Mouse (Mus musculus) mature B cell (primary cell): ENCODE data around the gene Nudc.
"Not testable (repeated sequence)": the region's sequence is repeated elsewhere in the genome, so short reads cannot be mapped to it uniquely, and the experiment has no call there.

ENCODE experiments used
- in situ Hi-C: fragments of 300-500 bp; cut with MboI; formaldehyde crosslinking; loops from 2 replicates; pipeline ENCODE4 v1.14.3; 2019

The Nudc gene

DNA sequence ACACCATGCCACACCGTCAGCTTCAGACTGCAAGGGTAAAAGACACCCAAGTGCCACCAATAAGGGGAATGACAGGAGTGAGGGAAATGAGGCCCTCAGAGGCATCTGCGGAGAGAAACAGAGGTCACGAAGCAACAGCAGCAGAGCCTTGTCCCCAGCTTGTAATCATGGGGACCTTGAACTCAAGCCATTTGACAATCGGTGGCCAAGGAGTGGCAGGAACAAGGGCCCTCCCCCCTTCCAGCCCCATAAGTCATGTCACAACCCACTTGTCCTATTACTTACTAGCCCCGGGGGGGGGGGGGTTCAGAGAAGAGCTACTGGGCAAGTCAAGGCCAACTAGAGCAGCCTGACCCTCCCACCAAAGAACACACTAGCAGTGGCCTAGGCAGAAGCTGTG lies 9.1 kb downstream of the Nudc start:
- in situ Hi-C loops: no loop called here

DNA sequence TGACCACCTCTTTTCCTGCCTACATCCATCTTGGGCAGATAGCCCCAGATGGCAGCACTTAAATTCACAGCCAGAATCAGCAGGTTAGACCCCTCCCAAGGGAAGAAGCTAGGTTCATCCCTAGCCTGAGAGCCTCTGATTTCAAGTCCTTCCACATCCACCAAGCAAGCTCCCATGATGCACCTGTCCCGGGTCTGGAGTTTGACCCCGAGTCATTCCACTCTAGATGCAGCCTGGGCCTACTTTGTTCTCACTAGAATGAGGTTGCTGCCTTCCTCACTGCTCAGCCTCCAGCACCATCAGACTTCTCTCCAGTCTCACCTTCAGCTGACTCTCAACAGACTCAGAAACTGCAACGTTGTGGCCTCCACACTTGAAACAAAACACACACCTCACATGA lies 9.7 kb downstream of the Nudc start:
- in situ Hi-C loops: no loop called here

DNA sequence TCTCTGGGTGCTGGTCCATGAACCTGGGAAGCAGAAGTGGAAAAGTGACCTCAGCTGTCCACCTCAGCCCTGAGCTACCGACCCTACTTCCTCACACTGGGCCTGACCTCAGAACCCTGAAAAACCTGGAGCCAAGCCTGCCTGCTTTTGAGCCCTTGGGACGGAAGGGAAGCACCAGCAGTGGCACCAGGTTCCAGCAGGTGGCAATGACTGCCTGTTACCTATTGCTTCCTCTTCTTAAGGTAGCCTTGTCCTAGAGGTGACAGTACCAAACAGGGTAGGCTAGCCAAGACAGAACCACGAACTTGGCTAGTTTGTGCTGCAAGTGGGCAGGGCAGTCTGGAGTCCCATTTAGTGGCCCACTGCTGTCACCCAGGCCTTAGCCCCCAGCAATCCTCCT lies 13.0 kb downstream of the Nudc start:
- in situ Hi-C loops: no loop called here

DNA sequence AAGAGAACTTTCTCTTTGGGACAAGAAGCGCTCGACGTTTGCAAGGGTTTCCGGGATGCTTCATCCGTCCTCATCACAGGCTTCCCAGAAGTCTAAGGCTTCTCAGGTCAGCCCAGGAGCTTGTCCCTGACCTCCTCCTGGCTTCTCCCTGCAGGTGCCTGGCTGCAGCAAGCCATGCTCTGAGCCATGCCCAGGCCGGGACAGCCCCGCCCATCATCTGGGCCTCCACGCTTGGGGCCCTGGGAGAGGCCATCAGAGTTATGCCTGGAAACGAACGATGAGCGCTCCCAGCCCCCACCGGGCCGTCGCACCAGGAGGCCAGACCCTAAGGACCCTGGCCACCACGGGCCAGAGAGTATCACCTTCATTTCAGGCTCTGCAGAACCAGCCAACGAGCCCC lies 18.0 kb downstream of the Nudc start:
- in situ Hi-C loops: no loop called here

DNA sequence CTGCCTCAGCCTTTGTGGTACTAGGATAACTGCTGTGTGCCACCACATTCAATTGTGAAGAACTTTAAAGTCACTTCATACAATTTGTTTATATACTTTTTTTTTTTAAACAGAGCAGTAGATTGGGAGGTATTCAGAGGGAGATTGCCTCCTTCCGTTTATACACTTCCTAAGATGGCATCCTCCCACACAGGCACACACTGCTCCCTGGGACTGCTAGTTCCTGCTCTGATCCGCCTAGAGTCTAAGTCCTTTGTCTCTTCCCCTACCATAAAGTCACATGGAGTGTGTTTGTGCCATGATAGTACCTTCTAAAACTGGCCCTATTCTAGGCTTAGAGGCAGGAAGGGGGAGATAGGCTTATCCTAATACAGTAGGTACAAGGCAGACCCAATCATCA lies 24.3 kb downstream of the Nudc start:
- in situ Hi-C loops: no loop called here

DNA sequence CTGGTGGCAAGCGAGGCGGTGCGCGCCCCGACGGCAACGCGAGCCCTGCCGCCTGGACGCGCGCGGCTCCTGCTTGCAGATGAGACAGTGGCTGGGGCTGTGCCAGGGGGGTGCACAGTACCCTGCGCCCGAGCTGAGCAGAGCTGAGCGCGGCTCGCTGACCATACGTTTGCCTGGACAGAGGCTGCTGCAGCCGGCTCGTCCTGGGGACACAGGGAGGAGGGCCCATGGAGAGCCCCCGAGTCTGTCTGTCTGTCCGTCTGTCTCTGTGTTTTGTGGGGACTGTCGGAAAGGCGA lies 26.5 kb downstream of the Nudc start:
- in situ Hi-C loops: no loop called here

DNA sequence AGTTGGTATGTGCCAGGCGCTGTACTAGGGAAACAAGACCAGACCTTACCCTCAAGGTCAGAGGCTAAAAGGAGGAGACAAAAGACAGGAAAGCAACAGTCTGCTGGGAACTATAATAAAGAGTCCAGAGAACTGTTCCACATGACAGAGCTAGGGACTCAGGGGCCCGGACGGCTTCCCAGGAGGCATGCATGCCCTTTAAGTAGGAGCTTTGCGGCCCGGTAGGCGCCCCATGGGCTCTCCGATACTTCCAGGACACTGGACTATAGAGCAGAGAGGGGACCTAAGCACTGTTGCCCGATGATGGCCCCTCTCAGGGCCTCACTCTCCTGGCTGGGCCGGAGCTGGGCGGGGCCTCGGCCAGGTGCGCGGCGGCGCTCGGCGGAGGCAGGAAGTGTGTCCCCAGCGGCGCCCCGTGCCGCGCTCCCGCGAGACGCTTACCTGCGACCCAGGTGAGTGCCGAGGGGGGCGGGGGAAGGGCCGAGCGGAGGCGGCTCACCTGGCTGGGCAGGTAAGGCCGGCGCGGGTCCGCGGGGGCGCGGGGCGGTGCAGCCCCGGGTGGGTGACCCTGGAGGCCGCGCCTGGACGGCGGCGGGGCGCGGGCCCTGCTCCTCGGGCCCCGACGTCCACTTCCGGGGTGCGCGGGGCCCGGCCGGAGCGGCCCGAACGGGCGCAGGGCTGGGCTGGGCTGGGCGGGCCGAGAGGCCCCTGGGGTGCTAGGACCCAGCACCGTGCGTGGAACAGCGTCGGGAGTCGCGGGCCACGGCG lies 27.0 kb downstream of the Nudc start, which contains the start of gene Kdf1:
Gene Kdf1 (plus strand): TSS at position 363 of the 768 bp plus-strand sequence.
- in situ Hi-C loops: no loop called here

DNA sequence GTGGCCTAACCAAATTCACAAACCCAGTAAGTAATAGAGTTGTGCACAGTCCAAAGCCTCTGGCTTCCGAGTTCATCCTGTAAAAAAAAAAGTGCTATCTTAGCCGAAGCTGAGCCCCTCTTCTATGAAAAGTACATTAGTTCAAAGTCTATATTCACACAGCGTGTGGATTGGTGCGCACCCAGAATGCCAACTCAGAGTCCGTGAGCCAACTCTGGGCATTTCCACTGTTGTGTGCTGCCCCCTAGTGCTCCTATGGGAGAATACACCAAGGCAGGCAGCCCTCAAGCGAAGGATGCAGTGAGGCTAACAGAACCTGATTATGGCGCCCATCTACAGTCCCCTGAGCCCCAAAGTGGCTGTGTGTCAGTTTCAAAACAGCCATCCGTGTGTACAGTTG lies 32.8 kb downstream of the Nudc start:
- in situ Hi-C loops: no loop called here

DNA sequence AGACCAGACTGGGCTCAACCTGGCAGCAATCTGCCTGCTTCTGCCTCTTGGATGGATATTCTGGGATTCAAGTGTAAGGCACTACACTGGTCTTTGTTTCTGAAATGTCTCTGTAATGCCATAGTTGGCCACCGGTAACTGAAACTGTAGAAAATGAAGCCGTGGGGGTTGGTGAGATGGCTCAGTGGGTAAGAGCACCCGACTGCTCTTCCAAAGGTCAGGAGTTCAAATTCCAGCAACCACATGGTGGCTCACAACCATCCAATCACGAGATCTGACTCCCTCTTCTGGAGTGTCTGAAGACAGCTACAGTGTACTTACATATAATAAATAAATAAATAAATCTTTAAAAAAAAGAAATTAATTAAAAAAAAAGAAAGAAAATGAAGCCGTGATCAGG lies 33.3 kb downstream of the Nudc start:
- in situ Hi-C loops: not testable (repeated sequence)

DNA sequence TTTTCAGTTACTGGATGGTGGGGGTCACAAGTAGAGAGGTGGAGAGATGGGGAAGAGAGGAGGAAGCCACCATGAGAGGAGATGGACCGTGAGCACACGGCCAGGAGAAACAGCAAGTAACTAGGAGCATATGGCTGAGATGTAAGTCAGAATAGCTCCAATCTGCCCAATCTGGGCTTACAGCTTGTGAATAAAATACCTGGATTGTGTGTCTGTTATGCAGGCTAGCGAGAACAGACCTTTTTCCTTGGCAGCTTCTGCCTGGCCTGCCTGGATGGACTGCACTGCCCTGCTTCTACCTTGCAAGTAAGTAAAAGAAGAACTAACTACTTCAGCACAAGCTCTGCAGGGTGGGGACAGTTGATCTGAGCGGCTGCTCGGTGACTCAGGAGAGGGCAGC lies 34.7 kb downstream of the Nudc start:
- in situ Hi-C loops: no loop called here

DNA sequence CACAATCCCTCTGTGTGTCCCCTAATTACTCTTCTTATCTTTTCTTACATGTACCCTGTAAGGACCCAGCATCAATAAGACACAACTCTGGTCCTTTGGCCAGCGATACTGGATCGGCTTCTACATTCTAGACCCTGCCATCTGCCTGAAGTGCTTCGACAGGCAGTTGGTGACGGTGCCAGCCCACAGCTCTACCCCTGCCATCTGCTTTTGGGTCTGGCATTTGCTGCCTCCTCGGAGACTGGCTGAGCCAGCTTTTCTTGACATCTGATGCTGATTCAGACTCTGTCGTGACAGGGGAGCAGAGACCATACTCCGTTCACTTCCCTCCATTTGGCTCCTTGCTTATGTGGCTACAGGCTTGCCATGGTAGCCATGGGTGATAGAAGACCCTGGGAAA lies 36.8 kb downstream of the Nudc start:
- in situ Hi-C loops: no loop called here

DNA sequence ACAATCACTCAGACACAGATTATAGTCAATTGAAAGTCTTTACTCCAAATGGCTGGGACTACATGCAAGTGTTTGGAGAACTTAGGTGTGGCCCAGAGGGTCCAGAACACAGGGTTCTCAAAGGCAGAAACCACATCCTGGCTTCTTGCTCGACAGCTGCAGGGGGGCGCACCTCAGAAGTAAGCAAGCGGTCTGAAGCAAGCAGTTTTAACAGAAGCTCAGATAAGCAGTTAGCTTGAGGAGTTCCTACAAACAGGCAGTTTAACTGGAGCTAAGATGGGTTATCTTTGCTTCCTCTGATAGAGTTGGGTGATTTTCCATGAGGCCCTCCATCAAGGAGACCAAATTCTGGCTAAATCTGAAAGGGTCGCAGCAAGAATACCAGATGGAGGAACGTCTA lies 39.2 kb downstream of the Nudc start:
- in situ Hi-C loops: no loop called here

DNA sequence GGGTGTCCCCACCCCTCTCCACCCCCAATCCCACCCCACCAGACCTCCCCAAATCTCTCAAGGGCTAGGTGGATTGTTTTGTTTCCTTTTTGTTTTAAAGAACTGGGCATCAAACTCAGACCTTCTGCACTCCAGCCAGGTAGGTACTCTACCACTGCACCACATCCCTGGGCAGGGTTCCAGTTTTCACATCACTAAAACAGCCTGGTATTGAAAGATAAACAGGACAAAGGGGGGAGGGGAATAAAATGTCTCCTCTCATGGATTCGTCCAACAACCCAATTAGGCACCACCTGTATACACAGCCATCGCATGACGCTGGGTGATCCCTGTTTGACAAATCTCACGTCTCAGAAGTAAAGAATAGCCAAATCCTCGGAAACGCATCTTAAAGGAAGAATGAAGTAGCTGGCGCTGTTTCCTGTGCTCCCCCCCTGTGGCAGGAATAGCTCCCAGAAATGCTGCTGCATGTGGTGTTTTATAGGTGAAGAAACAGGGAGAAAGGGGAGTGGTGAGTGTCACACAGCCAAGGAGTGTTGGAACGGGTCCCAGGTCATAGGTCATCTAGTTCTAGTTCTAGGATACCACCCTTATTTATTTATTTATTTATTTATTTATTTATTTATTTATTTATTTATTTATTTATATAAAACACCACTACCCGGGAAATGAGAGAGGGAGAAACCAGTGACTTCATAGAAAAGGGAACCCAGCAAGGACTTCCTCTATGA lies 40.9 kb downstream of the Nudc start:
- in situ Hi-C loops: no loop called here

DNA sequence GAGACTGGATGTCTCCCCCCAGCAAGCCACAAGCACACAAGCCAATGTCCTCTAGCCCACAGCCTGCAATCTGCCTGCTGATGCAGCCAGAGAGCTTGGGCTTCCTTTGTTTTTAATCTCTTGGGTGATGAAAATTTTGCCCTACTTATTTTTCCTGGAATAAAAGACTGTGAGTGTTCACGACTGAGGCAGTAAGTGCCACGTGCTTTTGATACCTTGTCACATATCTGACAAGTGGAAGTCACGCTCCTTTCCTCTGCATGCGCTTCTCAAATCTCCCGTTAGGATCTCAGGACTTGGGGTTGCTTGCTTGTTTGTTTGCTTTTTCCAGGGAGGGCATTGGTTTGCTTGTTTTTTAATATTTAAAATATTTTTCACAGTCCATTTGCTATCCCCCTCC lies 41.5 kb downstream of the Nudc start:
- in situ Hi-C loops: no loop called here

DNA sequence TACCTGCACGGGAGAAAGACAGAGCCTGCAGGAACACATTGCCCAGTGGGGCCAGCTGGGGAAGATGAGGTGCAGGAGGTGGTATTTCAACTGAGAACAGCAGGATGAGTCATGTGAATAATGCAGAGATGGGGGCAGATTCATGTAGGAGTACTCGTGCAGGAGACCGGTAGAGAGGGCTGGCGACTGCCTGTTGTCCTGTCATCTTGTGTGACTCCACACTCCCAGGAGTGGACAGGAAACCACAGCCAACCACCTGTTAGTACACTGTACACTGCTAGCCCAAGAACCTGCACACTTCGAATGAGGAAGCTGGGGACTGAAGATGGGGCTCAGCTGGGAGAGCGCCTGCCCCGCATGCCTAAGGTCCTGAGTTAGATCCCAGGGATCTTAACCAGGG lies 44.3 kb downstream of the Nudc start:
- in situ Hi-C loops: no loop called here

DNA sequence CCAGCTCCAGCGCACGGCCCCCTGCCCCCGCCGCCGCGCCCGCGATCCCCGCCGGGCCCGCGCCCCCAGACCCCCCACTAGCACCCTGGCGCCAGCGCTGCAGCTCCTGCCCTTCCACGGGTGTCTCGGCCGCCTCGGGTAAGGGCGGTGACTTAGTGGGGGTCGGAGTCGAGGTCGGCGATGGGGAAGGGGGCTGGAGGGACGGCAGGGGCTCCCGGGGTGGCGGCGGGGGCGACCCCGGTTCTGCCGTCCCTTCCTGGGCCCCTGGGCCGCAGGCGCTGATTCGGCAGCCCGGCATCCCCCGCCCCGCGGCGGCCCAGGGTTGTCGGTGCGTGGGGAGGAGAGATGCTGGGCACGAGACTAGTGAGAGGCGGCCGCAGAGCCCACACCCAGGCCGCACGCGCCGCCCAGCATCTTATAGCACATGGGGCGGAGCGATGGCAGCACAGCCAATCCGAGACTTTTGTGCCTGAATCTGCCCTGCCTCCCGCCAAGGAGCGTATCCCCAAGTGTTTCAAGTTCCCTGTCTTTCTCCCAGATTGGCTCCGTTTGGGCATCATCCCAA lies 47.6 kb downstream of the Nudc start, which contains the start of gene Trnp1:
Gene Trnp1 (minus strand): TSS at position 391 of the 565 bp plus-strand sequence.
- in situ Hi-C loops: no loop called here

DNA sequence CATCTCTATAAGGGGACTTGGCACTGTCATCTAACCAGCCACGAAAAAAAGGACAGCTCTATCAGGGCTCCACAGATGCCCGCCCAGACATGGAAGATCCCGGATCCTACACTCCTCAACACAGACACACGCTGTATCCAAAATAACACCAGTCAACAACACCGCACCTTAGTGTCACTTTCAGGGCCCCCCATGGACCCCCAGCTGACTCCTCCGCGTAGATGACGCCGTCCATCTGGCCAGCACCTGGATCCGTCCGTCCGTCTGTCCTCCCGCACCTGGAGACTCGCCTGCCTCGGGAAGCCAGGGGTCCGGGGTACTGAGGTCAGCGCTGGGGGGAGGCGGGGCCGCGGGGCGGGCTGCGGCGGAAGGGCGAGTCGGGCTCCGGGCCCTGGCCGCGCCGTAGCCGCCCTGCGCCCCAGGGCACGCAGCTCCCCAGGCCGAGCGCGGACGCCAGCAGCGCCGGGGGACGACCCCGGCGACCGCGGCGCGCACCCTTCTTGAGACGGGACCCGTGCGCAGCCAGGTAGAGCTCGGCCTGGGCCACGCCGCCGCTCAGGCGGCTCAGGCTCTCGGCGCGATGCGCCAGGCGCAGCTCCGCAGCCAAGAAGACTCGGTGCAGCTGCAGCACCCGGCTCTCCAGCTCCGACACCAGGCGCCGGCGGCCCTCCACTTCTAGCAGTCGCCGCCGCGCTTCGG lies 48.2 kb downstream of the Nudc start:
- in situ Hi-C loops: no loop called here

DNA sequence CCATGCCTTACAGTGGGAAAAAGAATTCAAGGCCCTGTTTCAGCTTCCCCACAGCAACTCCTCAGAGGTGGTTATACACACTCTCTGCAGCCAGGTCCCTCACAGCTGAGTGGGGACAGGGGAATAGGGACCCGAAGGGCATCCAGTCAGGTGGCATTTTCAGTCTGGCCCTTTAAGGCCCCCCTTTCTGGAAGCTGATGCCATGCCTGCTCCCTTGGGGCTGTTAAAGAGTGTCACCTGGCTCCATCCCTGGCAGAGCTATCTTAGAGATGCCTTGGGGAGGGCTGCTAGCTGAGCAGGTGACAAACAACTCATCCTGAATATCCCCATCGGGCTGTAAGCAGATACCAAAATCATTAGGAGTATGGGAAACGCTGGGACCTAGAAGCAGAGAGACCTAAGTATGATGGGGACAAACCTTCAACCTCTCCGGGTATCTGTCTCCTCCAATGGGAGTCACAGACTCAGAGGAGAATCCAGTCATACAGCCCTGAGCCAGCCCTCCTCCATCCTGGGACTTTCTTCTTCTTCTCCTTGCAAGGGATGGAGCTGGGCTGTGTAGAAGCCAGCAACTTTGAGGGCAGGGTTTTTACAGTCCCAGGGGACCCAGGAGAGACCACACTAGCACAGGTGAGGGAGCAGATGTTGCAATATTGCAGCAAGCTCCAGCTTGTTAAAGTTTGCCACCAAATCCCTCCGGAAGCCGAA lies 48.9 kb downstream of the Nudc start:
- in situ Hi-C loops: no loop called here

DNA sequence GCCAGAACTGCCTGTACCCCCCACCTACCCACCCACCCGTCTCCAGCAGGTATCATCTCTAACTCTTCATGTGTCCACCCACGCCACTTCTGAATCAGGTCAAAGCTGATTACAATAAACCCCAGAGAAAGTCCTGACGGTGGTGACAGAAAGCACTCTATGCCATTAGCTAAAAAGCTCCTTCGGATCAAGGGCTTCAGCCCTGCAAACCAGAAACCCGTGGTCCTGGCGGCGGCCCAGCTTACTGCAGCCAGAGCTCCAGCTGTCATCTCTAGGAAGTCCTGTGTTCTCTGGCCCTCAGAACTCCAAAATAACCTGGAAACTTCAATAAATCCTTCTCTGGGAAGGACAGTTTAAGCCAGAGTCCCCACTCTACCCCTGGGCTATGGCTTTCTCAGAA lies 50.1 kb downstream of the Nudc start:
- in situ Hi-C loops: no loop called here

DNA sequence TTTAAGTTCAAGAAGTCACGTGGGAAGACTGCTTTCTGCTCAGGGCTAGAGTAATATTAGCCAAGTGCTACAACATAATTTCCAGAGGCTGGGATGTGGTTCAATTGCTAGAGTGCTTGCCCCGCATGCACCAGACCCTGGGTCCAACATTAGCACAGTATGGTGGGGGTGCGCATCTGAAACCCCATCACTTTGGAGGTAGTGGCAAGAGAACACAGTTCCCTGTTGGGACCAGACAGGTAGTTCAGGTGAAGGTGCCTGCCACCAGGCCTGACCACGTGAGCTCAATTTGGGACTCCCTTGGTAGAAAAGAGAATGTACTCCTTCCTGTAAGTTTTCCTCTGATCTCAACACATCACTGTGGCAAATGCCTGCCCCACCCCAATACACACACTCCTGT lies 50.9 kb downstream of the Nudc start:
- in situ Hi-C loops: no loop called here

DNA sequence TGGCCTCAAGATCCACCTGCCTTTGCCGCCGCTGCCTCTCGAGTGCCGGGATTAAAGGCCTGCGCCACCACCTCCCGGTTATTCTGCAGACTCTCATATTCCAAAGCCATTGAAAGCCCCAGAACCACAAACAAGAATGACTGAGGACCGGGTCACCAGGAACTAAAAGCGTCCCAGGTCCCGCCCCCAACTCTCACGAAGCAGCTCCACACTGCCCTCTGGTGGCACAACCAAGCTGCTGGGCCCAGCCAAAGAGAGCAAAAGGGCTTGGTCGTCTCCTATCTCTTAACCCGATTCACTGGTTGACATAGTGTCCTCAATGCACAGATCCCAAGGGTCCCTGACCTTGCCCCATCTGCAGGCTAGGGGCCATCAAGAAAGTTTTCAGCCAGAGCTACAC lies 51.4 kb downstream of the Nudc start:
- in situ Hi-C loops: no loop called here

DNA sequence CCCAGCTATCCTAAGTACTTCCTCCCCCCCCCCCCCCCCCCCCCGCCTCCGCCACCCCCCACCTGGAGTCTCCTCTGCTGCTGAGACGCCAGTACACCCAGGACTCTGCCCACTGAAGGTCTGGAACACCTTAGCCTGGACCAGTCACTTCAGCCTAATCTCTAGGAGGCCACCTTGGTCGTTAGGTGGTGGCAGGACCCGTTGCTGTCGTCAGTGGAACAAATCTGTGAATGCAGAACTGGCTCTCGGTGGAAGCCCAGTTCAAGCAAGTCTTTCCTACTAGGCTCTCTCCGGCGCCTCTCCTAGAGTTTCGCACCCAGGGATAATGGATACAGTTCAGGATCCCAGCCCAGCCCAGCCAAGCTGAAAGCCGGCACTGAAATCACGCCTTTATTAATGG lies 51.9 kb downstream of the Nudc start:
- in situ Hi-C loops: no loop called here
